Mouse (Mus musculus) E14TG2a.4 (cell line): ENCODE measurements at regions not wholly inside any gene's neighbourhood (a gene's known extent, or its start where the extent isn't known, plus 50 kb on each side); places are given as distances from the start of the nearest gene placed in this dataset.

Experiments
- CTCF ChIP-seq: conservative IDR thresholded peaks from 2 replicates; pipeline ENCODE4 v1.5.1; 2014; ENCODE audit warnings: low read length
- NANOG ChIP-seq: IDR thresholded peaks from 2 replicates; pipeline ENCODE4 v1.6.1; 2014; ENCODE audit warnings: borderline replicate concordance, low read length, mixed read lengths
- POU5F1 ChIP-seq: IDR thresholded peaks from 2 replicates; pipeline ENCODE4 v1.6.1; 2014; ENCODE audit warnings: low read length, borderline replicate concordance

GRCm38 (mm10) chr13:71333146-71333545 lies 491.5 kb upstream of the Adamts16 start:
- TF ChIP-seq CTCF (no peak), POU5F1 (no peak), NANOG (no peak)
